In the genomic region with DNA sequence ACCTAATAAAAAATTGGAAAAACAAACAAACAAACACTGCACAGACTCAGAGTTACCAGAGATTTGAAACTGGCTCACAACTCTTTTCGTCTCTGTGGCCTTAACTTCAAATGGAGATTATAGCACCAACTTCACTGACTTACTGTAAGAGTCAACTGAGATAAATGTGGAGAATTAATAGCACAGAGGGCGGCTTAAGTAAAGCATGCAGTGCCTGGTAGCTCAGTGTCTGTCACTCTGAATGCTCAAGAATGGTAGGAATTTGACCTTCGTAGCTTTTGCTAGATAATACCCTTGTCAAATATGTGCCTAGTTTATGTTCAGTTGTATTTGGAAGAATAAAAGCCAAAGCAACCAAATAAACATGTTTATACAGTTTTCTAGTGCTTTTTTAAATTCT, we compare ENCODE assay signal across 22 mouse cellular contexts.
DNase-seq lines count a peak whose midpoint lies in the region; ATAC-seq and TF ChIP-seq lines count a peak whose summit lies in the region.
"Had no signal": no experiment of that assay in that cellular context is flagged by ENCODE, and none has a peak within 500 bp of the region (broad histone marks: within the 10 kb centered on the region; RNA-seq: fewer than 3 reads in every experiment).

No protein-coding gene starts in this region.

- 15% methylated on average over 3 of the region's 3 CpGs for WGBS in heart, embryonic 12.5 days
- WGBS in heart, embryonic 16.5 days: 18% methylated on average over 3 of the region's 3 CpGs
- 45% methylated on average over 3 of the region's 3 CpGs for WGBS in lung, postnatal 0 days

- no peak for ATAC-seq in heart, embryonic 12.5 days (ENCODE audit: insufficient number of reproducible peaks, low FRiP score)
- ATAC-seq in heart, embryonic 16.5 days (replicated peaks; ENCODE audit: extremely low read depth, insufficient read depth, low FRiP score): peak; percentile 79
- no peak for ATAC-seq in lung, postnatal 0 days
- ATAC-seq: CD4-positive, CD25-positive, alpha-beta regulatory T cell, adult 4 months; forebrain, embryonic 13.5 days; forebrain, postnatal 0 days; intestine, embryonic 15.5 days had no signal

- no peak for TF ChIP-seq EP300 in lung, postnatal 0 days (IDR thresholded peaks at IDR 0.05)

- no peaks in the 10 kb centered on the region for H3K36me3 ChIP-seq in heart, embryonic 12.5 days
- no peaks in the 10 kb centered on the region for H3K36me3 ChIP-seq in heart, embryonic 16.5 days (ENCODE audit: control insufficient read depth, insufficient read depth)
- no peaks in the 10 kb centered on the region for H3K36me3 ChIP-seq in lung, postnatal 0 days (ENCODE audit: insufficient read depth, low read length)
- H3K36me3 ChIP-seq: G1E; hindbrain, embryonic 10.5 days; intestine, embryonic 15.5 days had no signal

- intact Hi-C loops in heart, postnatal 36 days (cut with DNase I): no loop called here
- intact Hi-C loops in heart, postnatal 14 days (cut with DNase I): no loop called here

- peak overlapping the region; percentile 82 for H3K27ac ChIP-seq in heart, embryonic 12.5 days (ENCODE audit: poor library complexity, severe bottlenecking)
- H3K27ac ChIP-seq in heart, embryonic 16.5 days (ENCODE audit: low read length): peak overlapping the region; percentile 86
- H3K27ac ChIP-seq in lung, postnatal 0 days (ENCODE audit: low read length): no peak overlapping the region
- H3K27ac ChIP-seq: forebrain, embryonic 13.5 days; hindbrain, embryonic 10.5 days; hindbrain, embryonic 14.5 days; intestine, embryonic 15.5 days had no signal

- H3K4me1 ChIP-seq in heart, embryonic 12.5 days (replicated peaks): peaks cover 22% of the 10 kb centered on the region
- H3K4me1 ChIP-seq in heart, embryonic 16.5 days (ENCODE audit: control insufficient read depth, insufficient read depth, low read length): peaks cover 11% of the 10 kb centered on the region
- no peaks in the 10 kb centered on the region for H3K4me1 ChIP-seq in lung, postnatal 0 days (ENCODE audit: insufficient read depth, low read depth, low read length)
- H3K4me1 ChIP-seq: forebrain, embryonic 13.5 days; intestine, embryonic 15.5 days had no signal

- TF ChIP-seq CTCF in lung, postnatal 0 days (IDR thresholded peaks at IDR 0.05): no peak

- H3K9me3 ChIP-seq in heart, embryonic 12.5 days (replicated peaks): no peaks in the 10 kb centered on the region
- H3K9me3 ChIP-seq in heart, embryonic 16.5 days (replicated peaks; ENCODE audit: control insufficient read depth, low read length): no peaks in the 10 kb centered on the region
- H3K9me3 ChIP-seq in lung, postnatal 0 days (ENCODE audit: low read length): no peaks in the 10 kb centered on the region
- H3K9me3 ChIP-seq: forebrain, embryonic 13.5 days; G1E; hindbrain, embryonic 10.5 days; intestine, embryonic 15.5 days had no signal

- no peak overlapping the region for H3K9ac ChIP-seq in heart, embryonic 12.5 days
- no peak overlapping the region for H3K9ac ChIP-seq in heart, embryonic 16.5 days (ENCODE audit: low read length)
- no peak overlapping the region for H3K9ac ChIP-seq in lung, postnatal 0 days (replicated peaks; ENCODE audit: low read depth)
- H3K9ac ChIP-seq: forebrain, embryonic 13.5 days; forebrain, postnatal 0 days; hindbrain, embryonic 14.5 days; intestine, embryonic 15.5 days had no signal

- no peaks in the 10 kb centered on the region for H3K27me3 ChIP-seq in heart, embryonic 12.5 days (replicated peaks)
- no peaks in the 10 kb centered on the region for H3K27me3 ChIP-seq in heart, embryonic 16.5 days (ENCODE audit: control insufficient read depth, insufficient read depth, low read length)
- no peaks in the 10 kb centered on the region for H3K27me3 ChIP-seq in lung, postnatal 0 days (replicated peaks; ENCODE audit: insufficient read depth, low read length)
- H3K27me3 ChIP-seq: forebrain, embryonic 13.5 days; intestine, embryonic 15.5 days had no signal

- H3K4me2 ChIP-seq in heart, embryonic 12.5 days: no peak overlapping the region
- H3K4me2 ChIP-seq in heart, embryonic 16.5 days (ENCODE audit: low read depth, low read length): no peak overlapping the region
- no peak overlapping the region for H3K4me2 ChIP-seq in lung, postnatal 0 days (replicated peaks; ENCODE audit: low read depth, low read length)
- H3K4me2 ChIP-seq: forebrain, embryonic 13.5 days; hindbrain, embryonic 14.5 days; intestine, embryonic 15.5 days had no signal

- peak; percentile 43 for DNase-seq in embryo, embryonic 10 days (ENCODE audit: low spot score)
- no peak for DNase-seq in embryo, embryonic 10.5 days (ENCODE audit: low spot score)
- DNase-seq in heart, postnatal 36 days: no peak
- no peak for DNase-seq in heart, postnatal 14 days
- DNase-seq in ZHBTc4 (ENCODE audit: low read depth, low spot score): peak; percentile 17
- no peak for DNase-seq in lung, postnatal 0 days (ENCODE audit: low spot score)
- DNase-seq: adrenal gland, adult 2 months; adrenal gland, postnatal 25 days; B cell, adult 2 months; cerebellum, adult 2 months; cerebellum, postnatal 10 days; forebrain, postnatal 0 days; gastrocnemius, postnatal 25 days; kidney, adult 18-20 months had no signal

- no peak overlapping the region for H3K4me3 ChIP-seq in heart, embryonic 12.5 days
- H3K4me3 ChIP-seq in heart, embryonic 16.5 days (ENCODE audit: low read length): no peak overlapping the region
- no peak overlapping the region for H3K4me3 ChIP-seq in lung, postnatal 0 days (ENCODE audit: low read depth, low read length)
- H3K4me3 ChIP-seq: forebrain, embryonic 13.5 days; hindbrain, embryonic 10.5 days; intestine, embryonic 15.5 days had no signal

Comparison
In these comparisons a context has a peak if more than half of its experiments do, and no peak if none do; other contexts are left out.
1. DNase-seq: peak in embryo, embryonic 10 days (single experiment) and ZHBTc4 (single experiment); none in embryo, embryonic 10.5 days (single experiment), heart, postnatal 36 days (0 of 2), heart, postnatal 14 days (0 of 2) and lung, postnatal 0 days (single experiment).